Comparison of ENCODE assay signal across 24 mouse cellular contexts in the genomic region with DNA sequence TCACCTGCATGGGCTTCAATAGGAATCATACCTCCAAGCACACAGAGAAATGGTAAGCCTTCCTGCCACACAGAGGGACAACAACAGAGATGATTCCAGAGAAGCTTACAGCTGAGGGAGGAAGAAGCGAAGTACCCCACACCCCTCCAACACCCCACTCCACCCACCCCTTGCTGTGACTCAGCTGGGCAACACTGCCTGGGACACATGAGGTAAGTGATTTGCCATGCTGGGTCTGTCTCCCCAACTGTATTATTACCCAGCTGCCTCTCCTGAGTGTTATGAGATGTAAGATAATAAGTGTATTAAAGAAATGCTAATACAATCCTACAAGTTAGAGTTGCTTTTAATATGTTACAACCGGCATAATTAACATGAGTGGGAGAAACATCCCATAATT.
DNase-seq lines count a peak whose midpoint lies in the region; ATAC-seq and TF ChIP-seq lines count a peak whose summit lies in the region.
"Had no signal": no experiment of that assay in that cellular context is flagged by ENCODE, and none has a peak within 500 bp of the region (broad histone marks: within the 10 kb centered on the region; RNA-seq: fewer than 3 reads in every experiment).

No protein-coding gene starts in this region.

- H3K9me3 ChIP-seq in liver, embryonic 12.5 days (replicated peaks), result no peaks in the 10 kb centered on the region; the same call in 1 of the 2 replicates
- no peaks in the 10 kb centered on the region for H3K9me3 ChIP-seq in liver, postnatal 0 days (ENCODE audit: low read length)
- H3K9me3 ChIP-seq: embryonic facial prominence, embryonic 10.5 days; embryonic facial prominence, embryonic 12.5 days; forebrain, embryonic 13.5 days; forebrain, embryonic 15.5 days had no signal

- peaks cover 7% of the 10 kb centered on the region; the same call in 1 of the 2 replicates for H3K27me3 ChIP-seq in liver, embryonic 12.5 days (replicated peaks)
- no peaks in the 10 kb centered on the region for H3K27me3 ChIP-seq in liver, postnatal 0 days (ENCODE audit: insufficient read depth, low read length)
- H3K27me3 ChIP-seq: CH12.LX; embryonic facial prominence, embryonic 12.5 days; forebrain, embryonic 13.5 days; forebrain, embryonic 15.5 days had no signal

- no peak overlapping the region for H3K9ac ChIP-seq in liver, embryonic 12.5 days
- H3K9ac ChIP-seq in liver, postnatal 0 days (replicated peaks), result no peak overlapping the region
- H3K9ac ChIP-seq: embryonic facial prominence, embryonic 12.5 days; forebrain, embryonic 13.5 days; forebrain, embryonic 15.5 days; forebrain, postnatal 0 days had no signal

- no peak for TF ChIP-seq CTCF in liver, postnatal 0 days (IDR thresholded peaks at IDR 0.05; ENCODE audit: low read depth)

- peak; percentile 69 for DNase-seq in heart, adult 11 months
- DNase-seq in heart, postnatal 36 days, result no peak
- DNase-seq in liver, postnatal 0 days, result no peak
- peak; percentile 55 for DNase-seq in brain, adult 2 months (ENCODE audit: low read depth, low spot score)
- DNase-seq: adrenal gland, adult 2 months; adrenal gland, postnatal 10 days; adrenal gland, postnatal 25 days; B cell, adult 2 months; cerebellum, adult 11-12 months; cerebellum, adult 2 months; cerebellum, adult 9-10 months; cerebellum, postnatal 10 days; cerebellum, postnatal 25 days; forebrain, postnatal 0 days had no signal

- H3K36me3 ChIP-seq in liver, embryonic 12.5 days, result no peaks in the 10 kb centered on the region
- no peaks in the 10 kb centered on the region for H3K36me3 ChIP-seq in liver, postnatal 0 days (replicated peaks; ENCODE audit: insufficient read depth, low read length)
- H3K36me3 ChIP-seq: embryonic facial prominence, embryonic 10.5 days; embryonic facial prominence, embryonic 12.5 days; forebrain, embryonic 15.5 days; G1E had no signal

- peak; percentile 61; the same call in 1 of the 2 replicates for ATAC-seq in liver, embryonic 12.5 days
- ATAC-seq in liver, postnatal 0 days, result no peak
- ATAC-seq in activated CD4-positive, CD25-positive, alpha-beta regulatory T cell, adult 4 months, result no peak
- ATAC-seq: CD4-positive, CD25-positive, alpha-beta regulatory T cell, adult 4 months; forebrain, embryonic 13.5 days; forebrain, embryonic 15.5 days; forebrain, postnatal 0 days; Patski had no signal

- WGBS in liver, embryonic 12.5 days (ENCODE audit: insufficient replicate concordance), result 50% methylated on average over 2 of the region's 2 CpGs
- 60% methylated on average over 2 of the region's 2 CpGs for WGBS in liver, postnatal 0 days (ENCODE audit: insufficient replicate concordance)

- no peak overlapping the region for H3K27ac ChIP-seq in liver, embryonic 12.5 days
- H3K27ac ChIP-seq in liver, postnatal 0 days (ENCODE audit: low read depth), result no peak overlapping the region
- H3K27ac ChIP-seq: embryonic facial prominence, embryonic 10.5 days; embryonic facial prominence, embryonic 12.5 days; forebrain, embryonic 13.5 days; forebrain, embryonic 15.5 days had no signal

- TF ChIP-seq EP300 in liver, postnatal 0 days (IDR thresholded peaks at IDR 0.05; ENCODE audit: low read depth), result no peak

- 0 out of 2 replicates have a peak, but pooled peaks cover 6% of the 10 kb centered on the region for H3K4me1 ChIP-seq in liver, embryonic 12.5 days
- no peaks in the 10 kb centered on the region for H3K4me1 ChIP-seq in liver, postnatal 0 days (ENCODE audit: insufficient read depth)
- H3K4me1 ChIP-seq: embryonic facial prominence, embryonic 10.5 days; embryonic facial prominence, embryonic 12.5 days had no signal

- no peak overlapping the region for H3K4me2 ChIP-seq in liver, embryonic 12.5 days
- no peak overlapping the region for H3K4me2 ChIP-seq in liver, postnatal 0 days (ENCODE audit: low read depth, low read length)
- H3K4me2 ChIP-seq: embryonic facial prominence, embryonic 12.5 days; forebrain, embryonic 13.5 days; forebrain, embryonic 15.5 days had no signal

- intact Hi-C loops in heart, postnatal 36 days (cut with DNase I), result loop anchor here (10.0 kb wide), 1 partner anchor 1306 kb away; no protein-coding TSS in a partner anchor

- H3K4me3 ChIP-seq in liver, embryonic 12.5 days, result no peak overlapping the region
- H3K4me3 ChIP-seq in liver, postnatal 0 days (ENCODE audit: low read depth, low read length), result no peak overlapping the region
- H3K4me3 ChIP-seq: embryonic facial prominence, embryonic 10.5 days; embryonic facial prominence, embryonic 12.5 days; forebrain, embryonic 13.5 days; forebrain, embryonic 15.5 days had no signal

Comparison
In these comparisons a context has a peak if more than half of its experiments do, and no peak if none do; other contexts are left out.
1. DNase-seq: peak in heart, adult 11 months (single experiment) and brain, adult 2 months (single experiment); none in heart, postnatal 36 days (0 of 2) and liver, postnatal 0 days (single experiment).